Mouse (Mus musculus) CH12.LX (cell line): ENCODE measurements around the gene Thumpd3. TPM values are rescaled to one million over a fixed set of nuclear protein-coding genes. Genes with fewer than 3 reads are reported as not detected.

ENCODE experiments used
- DNase-seq: peaks from one replicate; pipeline ENCODE4 v3.0.0-alpha.2; 2013; ENCODE audit errors: extremely low read depth
- H3K27ac ChIP-seq: 2 replicates; pipeline ENCODE4 v1.5.1; 2012; ENCODE audit warnings: low read depth, mild to moderate bottlenecking, control low read depth, moderate library complexity; ENCODE audit not compliant: insufficient read depth
- H3K27me3 ChIP-seq: replicated peaks from 2 replicates; pipeline ENCODE3; 2012; ENCODE audit warnings: inconsistent platforms
- H3K36me3 ChIP-seq, 2 experiments: replicated peaks in 1 of 2; 2 replicates each; pipeline versions ENCODE3 to v1.6.1; 2012; ENCODE audit warnings: inconsistent platforms in 1 of 2, low read length in 1 of 2, mild to moderate bottlenecking in 1 of 2, mixed read lengths in 1 of 2, moderate library complexity in 1 of 2; ENCODE audit not compliant: control insufficient read depth in 1 of 2, insufficient read depth in 1 of 2
- H3K4me1 ChIP-seq, 2 experiments: 2 replicates each; pipeline ENCODE4 v1.6.1; 2012; ENCODE audit warnings: inconsistent platforms in 1 of 2, moderate library complexity in 1 of 2; ENCODE audit not compliant: insufficient read depth in 2 of 2, control insufficient read depth in 1 of 2
- H3K4me2 ChIP-seq: 2 replicates; pipeline ENCODE4 v1.6.1; 2012; ENCODE audit warnings: low read depth, mild to moderate bottlenecking, control low read depth; ENCODE audit not compliant: poor library complexity, insufficient read depth, severe bottlenecking
- H3K4me3 ChIP-seq, 3 experiments: fragments of 150-350 bp in 1 of 3; sonication (generic) in 1 of 3; replicated peaks in 1 of 3; 2 replicates each; pipeline versions ENCODE3 to v1.5.1; 2011 to 2012; ENCODE audit warnings: low read depth in 2 of 3, low read length in 2 of 3, mild to moderate bottlenecking in 2 of 3, moderate library complexity in 2 of 3, control low read depth in 1 of 3, improper control_type of control experiment in 1 of 3, inconsistent platforms in 1 of 3, mixed read lengths in 1 of 3; ENCODE audit not compliant: poor library complexity in 1 of 3
- H3K79me2 ChIP-seq: replicated peaks from 2 replicates; pipeline ENCODE4 v1.6.1; 2012; ENCODE audit warnings: mild to moderate bottlenecking, moderate library complexity; ENCODE audit not compliant: control insufficient read depth, poor library complexity, insufficient read depth, severe bottlenecking; ENCODE audit errors: extremely low read depth
- H3K9ac ChIP-seq: 2 replicates; pipeline ENCODE4 v1.6.1; 2012; ENCODE audit warnings: low read depth, mild to moderate bottlenecking, control low read depth, moderate library complexity; ENCODE audit not compliant: insufficient read depth
- H3K9me3 ChIP-seq: replicated peaks from 2 replicates; pipeline ENCODE3; 2012; ENCODE audit warnings: low read length, inconsistent platforms, mixed read lengths
- BHLHE40 ChIP-seq: IDR thresholded peaks from 2 replicates; pipeline ENCODE4 v1.6.1; 2011; ENCODE audit warnings: mild to moderate bottlenecking, low read depth, low read length, improper control_type of control experiment
- CHD2 ChIP-seq: IDR thresholded peaks from 2 replicates; pipeline ENCODE4 v1.6.1; 2011; ENCODE audit warnings: low read length, improper control_type of control experiment
- CTCF ChIP-seq, 2 experiments: IDR thresholded peaks in 1 of 2; conservative IDR thresholded peaks in 1 of 2; 2 replicates each; pipeline ENCODE4 v1.5.1; 2011 to 2012; ENCODE audit warnings: low read depth in 2 of 2, low read length in 2 of 2, improper control_type of control experiment in 1 of 2, inconsistent platforms in 1 of 2, mild to moderate bottlenecking in 1 of 2, moderate library complexity in 1 of 2
- E2F4 ChIP-seq: IDR thresholded peaks from 2 replicates; pipeline ENCODE4 v1.6.1; 2011; ENCODE audit warnings: low read depth, low read length, improper control_type of control experiment; ENCODE audit not compliant: insufficient replicate concordance
- EP300 ChIP-seq: IDR thresholded peaks from 2 replicates; pipeline ENCODE4 v1.6.1; 2011; ENCODE audit warnings: low read length, improper control_type of control experiment
- ETS1 ChIP-seq: conservative IDR thresholded peaks from 2 replicates; pipeline ENCODE4 v1.6.1; 2012; ENCODE audit warnings: low read depth, mild to moderate bottlenecking, inconsistent platforms, low read length, improper control_type of control experiment, moderate library complexity
- GABPA ChIP-seq: IDR thresholded peaks from 2 replicates; pipeline ENCODE4 v1.6.1; 2012; ENCODE audit warnings: low read depth, low read length, improper control_type of control experiment, inconsistent platforms; ENCODE audit not compliant: insufficient replicate concordance
- IRF4 ChIP-seq: IDR thresholded peaks from 2 replicates; pipeline ENCODE4 v1.6.1; 2014; ENCODE audit warnings: low read depth, mild to moderate bottlenecking, inconsistent platforms, low read length, improper control_type of control experiment
- JUN ChIP-seq: IDR thresholded peaks from 2 replicates; pipeline ENCODE4 v1.6.1; 2011; ENCODE audit warnings: low read depth, mild to moderate bottlenecking, low read length, improper control_type of control experiment, moderate library complexity; ENCODE audit not compliant: insufficient read depth
- KAT2A ChIP-seq: IDR thresholded peaks from 2 replicates; pipeline ENCODE4 v1.6.1; 2012; ENCODE audit warnings: low read length, improper control_type of control experiment, inconsistent platforms; ENCODE audit not compliant: insufficient replicate concordance
- MAFK ChIP-seq: IDR thresholded peaks from 2 replicates; pipeline ENCODE4 v1.6.1; 2011; ENCODE audit warnings: low read length, improper control_type of control experiment; ENCODE audit not compliant: insufficient replicate concordance
- MAZ ChIP-seq: IDR thresholded peaks from 2 replicates; pipeline ENCODE4 v1.6.1; 2012; ENCODE audit warnings: low read depth, mild to moderate bottlenecking, inconsistent platforms, low read length, improper control_type of control experiment, moderate library complexity
- MXI1 ChIP-seq: IDR thresholded peaks from 2 replicates; pipeline ENCODE4 v1.6.1; 2011; ENCODE audit warnings: mild to moderate bottlenecking, low read depth, low read length, improper control_type of control experiment
- NELFE ChIP-seq: IDR thresholded peaks from 2 replicates; pipeline ENCODE4 v1.6.1; 2011; ENCODE audit warnings: low read depth, low read length, improper control_type of control experiment
- RCOR1 ChIP-seq: conservative IDR thresholded peaks from 2 replicates; pipeline ENCODE4 v1.6.1; 2012; ENCODE audit warnings: low read depth, mild to moderate bottlenecking, inconsistent platforms, low read length, improper control_type of control experiment
- SIN3A ChIP-seq: IDR thresholded peaks from 2 replicates; pipeline ENCODE4 v1.6.1; 2012; ENCODE audit warnings: low read length, improper control_type of control experiment, inconsistent platforms
- TCF12 ChIP-seq: IDR thresholded peaks from 2 replicates; pipeline ENCODE4 v1.6.1; 2014; ENCODE audit warnings: low read depth, mild to moderate bottlenecking, inconsistent platforms, low read length, improper control_type of control experiment
- USF2 ChIP-seq: conservative IDR thresholded peaks from 2 replicates; pipeline ENCODE4 v1.6.1; 2011; ENCODE audit warnings: low read depth, low read length, improper control_type of control experiment
- ZKSCAN1 ChIP-seq: IDR thresholded peaks from 2 replicates; pipeline ENCODE4 v1.6.1; 2012; ENCODE audit warnings: low read depth, inconsistent platforms, low read length, improper control_type of control experiment, borderline replicate concordance
- ZMIZ1 ChIP-seq: IDR thresholded peaks from 2 replicates; pipeline ENCODE4 v1.6.1; 2012; ENCODE audit warnings: low read depth, mild to moderate bottlenecking, inconsistent platforms, low read length, improper control_type of control experiment
- dilution Hi-C: fragments of 300-500 bp; cut with MboI; formaldehyde crosslinking; loops from 2 replicates; pipeline ENCODE4 v1.14.3; 2020; ENCODE audit warnings: low sequenced_read_pairs; ENCODE audit not compliant: extremely low pct_unique_long_range_greater_than_20kb, extremely low pct_ligation_motif_present
- in situ Hi-C: fragments of 300-500 bp; cut with MboI; formaldehyde crosslinking; loops from 3 replicates; pipeline ENCODE4 v1.14.3; 2019; ENCODE audit warnings: low sequenced_read_pairs, low pct_ligation_motif_present, low pct_unique_long_range_greater_than_20kb, mixed read lengths
- polyA plus RNA-seq: library from polyadenylated mRNA; unstranded; fragments of >175 nt; gene quantifications from 2 replicates; pipeline ENCODE4 v1.2.1, GENCODE M21; 2012; ENCODE audit warnings: low read depth; ENCODE audit not compliant: insufficient read length
- total RNA-seq, 2 experiments: library from RNA; depleted of rRNA; stranded (reverse); fragments of 300-350 nt in 1 of 2; fragments of >200 nt in 1 of 2; gene quantifications; 2 replicates each; pipeline ENCODE4 v1.2.3; 2012 to 2014

The Thumpd3 gene
- total and polyA plus RNA-seq, 3 experiments, result 37.1 to 78.1 (median 69.3) TPM

- no peak for TF ChIP-seq TCF12
- TF ChIP-seq KAT2A, result no peak
- no peak for TF ChIP-seq ZKSCAN1
- TF ChIP-seq EP300, result no peak
- no peak for TF ChIP-seq USF2
- TF ChIP-seq CHD2, result no peak
- TF ChIP-seq MXI1, result no peak
- TF ChIP-seq MAFK, result no peak
- no peak for TF ChIP-seq JUN
- TF ChIP-seq NELFE, result no peak
- TF ChIP-seq MAZ, result no peak
- no peak for TF ChIP-seq E2F4
- no peak for TF ChIP-seq RCOR1
- TF ChIP-seq BHLHE40, result no peak
- TF ChIP-seq, all 38 proteins: peak for 0
- in situ Hi-C loops, result no loop called here
- Histone ChIP-seq H3K9me3 (peaks cover 7% of the 10 kb centered on the region), H3K4me2 (no peak overlapping the region), H3K27me3 (peaks cover 1% of the 10 kb centered on the region), H3K79me2 (no peaks in the 10 kb centered on the region), H3K27ac (no peak overlapping the region), H3K36me3 (no peaks in the 10 kb centered on the region), H3K4me3 (no peak overlapping the region), H3K4me1 (no peaks in the 10 kb centered on the region), H3K9ac (no peak overlapping the region)
- DNase-seq, result no peak
- dilution Hi-C loops, result no loop called here
Measured at GRCm38 (mm10) chr6:113006833-113007232, 39.2 kb upstream of the Thumpd3 start.

GRCm38 (mm10) chr6:113011886-113012285 is 34.1 kb upstream of the Thumpd3 start:
- Histone ChIP-seq H3K9me3 (peaks cover 7% of the 10 kb centered on the region), H3K36me3 (no peaks in the 10 kb centered on the region), H3K27ac (no peak overlapping the region), H3K4me3 (no peak overlapping the region), H3K27me3 (no peaks in the 10 kb centered on the region), H3K9ac (no peak overlapping the region), H3K4me2 (no peak overlapping the region), H3K4me1 (peaks cover 0 to 10% of the 10 kb centered on the region in 2 experiments; a peak in 2 of 4 replicates), H3K79me2 (no peaks in the 10 kb centered on the region)
- in situ Hi-C loops (no loop called here), dilution Hi-C loops (no loop called here)
- TF ChIP-seq ETS1 (no peak), USF2 (no peak), KAT2A (no peak), TCF12 (no peak), SIN3A (no peak), CTCF (conservative IDR thresholded peaks at IDR 0.05 in 1 of 2, IDR thresholded peaks at IDR 0.05 in 1 of 2; ENCODE audit: low read depth in 2 of 2, low read length in 2 of 2) (no peak), BHLHE40 (no peak), GABPA (no peak), IRF4 (no peak), EP300 (no peak), MAFK (no peak), ZMIZ1 (no peak)
- DNase-seq, result no peak
